Mouse (Mus musculus): Measurements from ENCODE around the gene Cldn9. TPM values are rescaled to one million over a fixed set of nuclear protein-coding genes. Genes with fewer than 3 reads are reported as not detected.

Cldn9 gene
- polyA plus RNA-seq, 1 experiment from 2014 or later: 0.12 TPM

DNA sequence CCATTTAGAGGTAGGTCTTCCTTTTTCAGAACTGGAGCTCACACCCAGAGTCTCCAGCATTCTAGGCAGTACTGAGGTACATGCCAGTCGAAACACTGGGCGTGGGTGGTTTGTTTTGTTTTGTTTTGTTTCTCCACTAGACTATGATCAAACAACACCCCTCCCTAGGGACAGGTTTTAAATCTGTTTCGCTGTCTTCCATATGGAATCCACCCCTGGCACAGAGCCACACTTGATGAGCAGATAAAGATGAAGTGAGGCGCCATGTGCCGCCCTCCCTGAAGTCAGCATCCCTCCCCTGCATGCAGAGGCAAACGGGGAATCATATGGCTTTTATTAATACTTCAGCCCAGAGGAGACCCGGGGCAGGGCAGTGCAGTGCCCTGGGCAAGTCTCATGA lies 20.9 kb upstream of the Cldn9 start:
- H3K9ac ChIP-seq (replicated peaks): no peak overlapping the region
- ATAC-seq: no peak
- 66% methylated on average over 7 of the region's 7 CpGs for WGBS (ENCODE audit: insufficient replicate concordance)
- no peak overlapping the region for H3K27ac ChIP-seq (ENCODE audit: low read depth)
- no peak for TF ChIP-seq EP300 (IDR thresholded peaks at IDR 0.05; ENCODE audit: low read depth)
- no peak for TF ChIP-seq CTCF (IDR thresholded peaks at IDR 0.05; ENCODE audit: low read depth)
- peaks cover 3% of the 10 kb centered on the region; the same call in 1 of the 2 replicates for H3K4me1 ChIP-seq (ENCODE audit: insufficient read depth)
- DNase-seq: no peak
- H3K27me3 ChIP-seq (ENCODE audit: insufficient read depth, low read length): peaks cover 25% of the 10 kb centered on the region
- no peak overlapping the region for H3K4me2 ChIP-seq (ENCODE audit: low read depth, low read length)
- H3K4me3 ChIP-seq (ENCODE audit: low read depth, low read length): no peak overlapping the region
- H3K9me3 ChIP-seq (ENCODE audit: low read length): no peaks in the 10 kb centered on the region
- no peaks in the 10 kb centered on the region for H3K36me3 ChIP-seq (replicated peaks; ENCODE audit: insufficient read depth, low read length)

DNA sequence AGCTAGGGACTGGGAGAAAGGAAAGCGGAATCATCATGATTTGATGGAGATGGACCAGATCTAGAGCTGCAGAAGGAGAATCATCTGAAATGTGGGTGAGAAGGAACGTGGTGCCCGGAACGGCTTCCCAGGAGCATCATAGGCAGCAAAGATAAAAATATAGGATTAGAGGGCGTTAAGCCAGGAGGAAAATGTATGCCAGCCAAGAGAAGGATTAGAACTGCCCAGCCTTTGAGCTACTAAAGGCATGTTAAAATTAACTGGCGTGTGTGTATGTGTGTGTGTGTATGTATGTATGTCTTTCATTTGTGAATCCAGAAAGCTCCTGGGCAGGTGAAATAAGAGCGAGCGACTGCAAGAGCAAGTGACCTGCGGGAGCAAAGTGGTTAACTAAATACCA lies 19.5 kb upstream of the Cldn9 start:
- Histone ChIP-seq H3K9me3 (ENCODE audit: low read length) (no peaks in the 10 kb centered on the region), H3K4me2 (ENCODE audit: low read depth, low read length) (no peak overlapping the region), H3K4me3 (ENCODE audit: low read depth, low read length) (no peak overlapping the region), H3K36me3 (replicated peaks; ENCODE audit: insufficient read depth, low read length) (no peaks in the 10 kb centered on the region), H3K9ac (replicated peaks) (no peak overlapping the region), H3K27ac (ENCODE audit: low read depth) (no peak overlapping the region), H3K27me3 (ENCODE audit: insufficient read depth, low read length) (peaks cover 36% of the 10 kb centered on the region), H3K4me1 (ENCODE audit: insufficient read depth) (peaks cover 4% of the 10 kb centered on the region; the same call in 1 of the 2 replicates)
- 79% methylated on average over 9 of the region's 9 CpGs for WGBS (ENCODE audit: insufficient replicate concordance)
- no peak for TF ChIP-seq CTCF (IDR thresholded peaks at IDR 0.05; ENCODE audit: low read depth)
- no peak for TF ChIP-seq EP300 (IDR thresholded peaks at IDR 0.05; ENCODE audit: low read depth)
- DNase-seq (no peak), ATAC-seq (no peak)

DNA sequence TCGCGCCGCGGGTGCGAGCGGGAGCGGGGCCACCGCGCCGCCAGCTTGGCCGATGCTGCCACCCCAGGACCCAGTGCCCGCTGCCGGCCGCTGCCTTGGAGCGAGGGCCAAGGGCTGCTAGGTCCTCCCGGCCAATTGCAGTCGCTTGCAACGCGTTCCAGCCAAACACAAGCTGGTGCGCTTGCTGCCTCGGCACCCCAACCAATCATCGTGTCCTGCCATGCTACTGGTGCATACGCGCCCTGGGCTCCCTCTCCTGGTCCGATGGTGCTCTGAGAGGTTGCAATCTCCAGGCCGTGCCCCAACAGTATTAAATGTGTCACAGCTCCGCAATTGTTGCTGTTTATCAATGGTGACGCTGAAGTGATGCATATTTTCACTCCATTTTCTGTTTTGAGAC lies 16.3 kb upstream of the Cldn9 start:
- H3K36me3 ChIP-seq (replicated peaks; ENCODE audit: insufficient read depth, low read length): no peaks in the 10 kb centered on the region
- H3K27ac ChIP-seq (ENCODE audit: low read depth): no peak overlapping the region
- peak; percentile 99 for ATAC-seq
- peak; percentile 79 for DNase-seq
- H3K4me3 ChIP-seq (ENCODE audit: low read depth, low read length): peak overlapping the region; percentile 60
- H3K9ac ChIP-seq (replicated peaks): no peak overlapping the region
- H3K27me3 ChIP-seq (ENCODE audit: insufficient read depth, low read length): peaks cover 41% of the 10 kb centered on the region
- H3K9me3 ChIP-seq (ENCODE audit: low read length): no peaks in the 10 kb centered on the region
- H3K4me2 ChIP-seq (ENCODE audit: low read depth, low read length): peak overlapping the region; percentile 93
- 1% methylated on average over 13 of the region's 28 CpGs for WGBS (ENCODE audit: insufficient replicate concordance)
- peaks cover 4% of the 10 kb centered on the region; the same call in 1 of the 2 replicates for H3K4me1 ChIP-seq (ENCODE audit: insufficient read depth)
- TF ChIP-seq EP300 (IDR thresholded peaks at IDR 0.05; ENCODE audit: low read depth) (no peak), CTCF (IDR thresholded peaks at IDR 0.05; ENCODE audit: low read depth) (peak; percentile 76)

DNA sequence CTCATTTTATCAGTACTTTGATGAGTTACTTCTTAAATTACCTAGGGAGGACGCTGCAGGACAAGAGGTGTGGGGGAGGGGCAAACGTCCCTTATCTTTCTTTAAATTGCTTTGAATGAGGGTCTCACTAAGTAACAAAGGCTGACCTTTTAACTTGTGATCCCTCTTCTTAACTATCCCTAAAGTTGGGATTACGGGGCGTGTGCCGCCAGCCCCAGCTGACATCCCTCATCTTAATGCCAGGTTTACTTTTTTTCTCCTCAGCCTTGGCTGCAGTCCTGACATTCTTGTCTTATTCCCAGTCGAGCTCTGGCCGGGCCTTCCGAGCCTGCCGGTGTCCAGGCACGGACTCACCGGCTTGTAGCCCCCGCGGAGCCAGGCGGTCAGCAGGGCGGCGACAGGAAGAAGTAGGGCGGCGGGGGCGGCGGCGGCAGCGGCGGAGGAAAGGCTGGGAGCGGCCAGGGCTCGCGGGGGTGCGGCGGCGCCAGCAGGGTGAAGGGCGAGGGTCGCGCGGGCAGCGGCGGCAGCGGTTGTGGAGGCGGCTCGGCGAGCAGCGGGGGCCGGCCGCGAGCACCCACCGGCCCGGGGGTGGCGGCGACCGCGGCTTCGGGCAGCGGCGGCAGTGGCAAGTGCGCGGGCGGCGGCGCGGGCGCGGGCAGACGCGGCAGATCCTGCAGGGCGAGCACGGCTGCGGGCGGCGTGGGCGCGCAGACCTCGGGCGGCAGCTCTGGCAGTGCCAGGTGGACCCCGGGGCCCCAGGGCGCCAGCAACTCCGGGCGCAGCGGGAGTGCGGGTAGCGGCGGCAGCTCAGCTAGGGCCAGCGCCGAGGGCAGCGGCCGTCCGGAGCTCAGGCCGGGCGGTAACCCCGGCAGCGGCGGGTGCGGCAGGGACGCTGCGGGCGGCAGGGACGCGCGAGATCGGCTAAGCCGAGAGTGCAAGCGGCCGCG lies 15.6 kb upstream of the Cldn9 start:
- WGBS (ENCODE audit: insufficient replicate concordance): 2% methylated on average over 56 of the region's 101 CpGs
- TF ChIP-seq CTCF (IDR thresholded peaks at IDR 0.05; ENCODE audit: low read depth) (no peak), EP300 (IDR thresholded peaks at IDR 0.05; ENCODE audit: low read depth) (no peak)
- H3K27me3 ChIP-seq (ENCODE audit: insufficient read depth, low read length): peaks cover 38% of the 10 kb centered on the region
- H3K4me1 ChIP-seq (ENCODE audit: insufficient read depth): peaks cover 4% of the 10 kb centered on the region; the same call in 1 of the 2 replicates
- peak overlapping the region; percentile 93 for H3K4me2 ChIP-seq (ENCODE audit: low read depth, low read length)
- H3K9me3 ChIP-seq (ENCODE audit: low read length): no peaks in the 10 kb centered on the region
- no peak for DNase-seq
- no peaks in the 10 kb centered on the region for H3K36me3 ChIP-seq (replicated peaks; ENCODE audit: insufficient read depth, low read length)
- H3K27ac ChIP-seq (ENCODE audit: low read depth): no peak overlapping the region
- peak overlapping the region; percentile 41; the same call in 1 of the 2 replicates for H3K9ac ChIP-seq (replicated peaks)
- ATAC-seq: peak; percentile 76
- peak overlapping the region; percentile 60 for H3K4me3 ChIP-seq (ENCODE audit: low read depth, low read length)

DNA sequence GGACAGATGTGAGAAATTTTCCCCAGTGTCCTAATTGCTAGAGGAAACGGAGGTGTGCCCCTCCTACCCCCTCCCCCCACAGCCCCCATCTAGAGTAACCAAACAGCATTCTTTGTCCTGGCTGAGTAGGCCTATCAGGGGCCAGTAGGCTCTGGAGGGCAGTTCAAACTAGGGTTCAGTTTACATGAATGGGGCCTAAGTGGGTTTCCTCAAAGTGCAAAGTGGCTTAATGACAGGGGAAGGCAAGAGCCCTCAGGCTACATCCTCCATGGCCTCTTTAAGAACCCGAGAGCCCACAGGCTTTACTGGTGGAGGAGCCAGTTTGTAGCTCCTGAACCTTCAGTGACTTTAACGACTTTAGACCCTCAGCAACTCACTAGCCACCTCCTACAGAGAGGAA lies 12.0 kb upstream of the Cldn9 start:
- no peak overlapping the region for H3K4me3 ChIP-seq (ENCODE audit: low read depth, low read length)
- no peak for DNase-seq
- TF ChIP-seq EP300 (IDR thresholded peaks at IDR 0.05; ENCODE audit: low read depth) (no peak), CTCF (IDR thresholded peaks at IDR 0.05; ENCODE audit: low read depth) (no peak)
- H3K4me1 ChIP-seq (ENCODE audit: insufficient read depth): peaks cover 4% of the 10 kb centered on the region; the same call in 1 of the 2 replicates
- no peak overlapping the region for H3K27ac ChIP-seq (ENCODE audit: low read depth)
- no peaks in the 10 kb centered on the region for H3K9me3 ChIP-seq (ENCODE audit: low read length)
- no peak overlapping the region for H3K4me2 ChIP-seq (ENCODE audit: low read depth, low read length)
- ATAC-seq: no peak
- no peaks in the 10 kb centered on the region for H3K36me3 ChIP-seq (replicated peaks; ENCODE audit: insufficient read depth, low read length)
- WGBS (ENCODE audit: insufficient replicate concordance): 35% methylated on average over 3 of the region's 3 CpGs
- peaks cover 32% of the 10 kb centered on the region for H3K27me3 ChIP-seq (ENCODE audit: insufficient read depth, low read length)
- H3K9ac ChIP-seq (replicated peaks): no peak overlapping the region

DNA sequence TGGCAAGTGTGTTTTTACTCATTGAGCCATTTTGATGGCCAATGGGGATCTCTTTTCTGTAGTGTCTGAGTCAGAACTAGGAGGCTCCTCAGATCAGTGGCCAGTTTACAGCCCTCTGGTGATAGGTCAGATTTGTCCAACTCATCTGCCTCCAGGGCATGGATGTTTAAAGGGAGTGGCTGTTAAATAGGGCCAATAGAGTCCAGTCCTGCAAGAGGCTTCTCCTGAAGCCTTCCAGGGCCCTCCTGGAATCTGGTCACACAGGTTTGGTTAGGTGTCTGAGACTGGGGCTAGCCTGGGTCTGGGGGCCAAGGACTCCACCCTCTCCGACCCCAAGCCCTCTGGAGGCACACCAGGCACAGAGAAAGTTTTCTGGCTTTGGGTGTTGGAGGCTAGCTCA lies 10.7 kb upstream of the Cldn9 start:
- Histone ChIP-seq H3K4me1 (ENCODE audit: insufficient read depth) (no peaks in the 10 kb centered on the region), H3K4me3 (ENCODE audit: low read depth, low read length) (no peak overlapping the region), H3K27ac (ENCODE audit: low read depth) (no peak overlapping the region), H3K4me2 (ENCODE audit: low read depth, low read length) (no peak overlapping the region), H3K36me3 (replicated peaks; ENCODE audit: insufficient read depth, low read length) (no peaks in the 10 kb centered on the region), H3K9me3 (ENCODE audit: low read length) (no peaks in the 10 kb centered on the region), H3K9ac (replicated peaks) (no peak overlapping the region), H3K27me3 (ENCODE audit: insufficient read depth, low read length) (peaks cover 20% of the 10 kb centered on the region)
- DNase-seq: no peak
- TF ChIP-seq CTCF (IDR thresholded peaks at IDR 0.05; ENCODE audit: low read depth) (no peak), EP300 (IDR thresholded peaks at IDR 0.05; ENCODE audit: low read depth) (no peak)
- WGBS (ENCODE audit: insufficient replicate concordance): 53% methylated on average over 1 of the region's 1 CpGs
- ATAC-seq: no peak

Data from liver, postnatal 0 days (tissue).